Mouse (Mus musculus): ENCODE measurements around the gene Pik3r1. TPM values are rescaled to one million over a fixed set of nuclear protein-coding genes. Genes with fewer than 3 reads are reported as not detected.

Gene Pik3r1
- 100 to 1,000 TPM; 147 to 153 TPM for total RNA-seq (2021)

DNA sequence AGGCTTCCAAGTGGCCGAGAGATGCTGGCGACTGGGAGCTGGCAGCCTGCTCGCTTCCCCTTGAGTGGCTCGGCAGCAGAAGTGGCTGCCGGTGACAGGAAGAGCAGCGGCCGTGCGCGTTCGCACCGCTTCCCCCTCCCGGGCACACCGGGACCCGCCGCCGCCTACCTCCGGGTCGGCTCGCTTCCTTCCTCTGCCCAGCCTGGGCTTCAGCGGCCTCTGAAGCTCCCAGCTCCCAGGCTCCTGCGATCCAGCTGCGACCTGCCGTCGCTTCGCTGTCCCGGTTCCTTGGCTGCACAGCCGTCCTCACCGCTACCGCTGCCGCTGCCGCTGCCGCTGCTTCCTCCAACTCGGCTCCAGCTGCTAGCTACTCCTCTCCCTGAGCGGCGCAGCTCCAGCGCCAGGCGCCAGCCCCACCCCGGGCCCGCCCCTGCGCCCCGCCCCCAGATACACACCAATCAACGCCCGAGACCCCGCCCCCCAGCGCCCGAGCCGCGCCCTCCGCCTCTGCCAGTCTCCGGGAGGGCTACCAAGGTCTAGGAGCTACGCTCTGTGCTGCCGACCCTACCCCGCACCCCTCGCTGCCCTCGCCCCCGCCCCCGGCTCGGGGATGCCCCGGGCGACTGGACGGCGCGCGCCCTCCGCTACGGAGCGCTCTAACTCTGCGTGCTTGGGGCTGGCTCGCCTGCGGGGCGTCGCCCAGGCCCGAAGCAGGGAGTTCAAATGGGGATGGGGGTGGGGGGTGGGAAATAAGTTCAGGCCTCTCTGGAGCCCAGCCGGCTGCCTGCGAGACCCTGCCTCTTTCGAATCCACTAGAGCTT is at the start of gene Pik3r1:
Pik3r1 (minus strand) TSS at position 409 of the 821 bp plus-strand sequence.
- intact Hi-C loops (cut with DNase I), result loop anchor here (5.0 kb wide), 3 partner anchors 34 to 139 kb away; no protein-coding TSS in a partner anchor
- DNase-seq (ENCODE audit: low spot score in 2 of 2), result peak; percentile 93 to 95

DNA sequence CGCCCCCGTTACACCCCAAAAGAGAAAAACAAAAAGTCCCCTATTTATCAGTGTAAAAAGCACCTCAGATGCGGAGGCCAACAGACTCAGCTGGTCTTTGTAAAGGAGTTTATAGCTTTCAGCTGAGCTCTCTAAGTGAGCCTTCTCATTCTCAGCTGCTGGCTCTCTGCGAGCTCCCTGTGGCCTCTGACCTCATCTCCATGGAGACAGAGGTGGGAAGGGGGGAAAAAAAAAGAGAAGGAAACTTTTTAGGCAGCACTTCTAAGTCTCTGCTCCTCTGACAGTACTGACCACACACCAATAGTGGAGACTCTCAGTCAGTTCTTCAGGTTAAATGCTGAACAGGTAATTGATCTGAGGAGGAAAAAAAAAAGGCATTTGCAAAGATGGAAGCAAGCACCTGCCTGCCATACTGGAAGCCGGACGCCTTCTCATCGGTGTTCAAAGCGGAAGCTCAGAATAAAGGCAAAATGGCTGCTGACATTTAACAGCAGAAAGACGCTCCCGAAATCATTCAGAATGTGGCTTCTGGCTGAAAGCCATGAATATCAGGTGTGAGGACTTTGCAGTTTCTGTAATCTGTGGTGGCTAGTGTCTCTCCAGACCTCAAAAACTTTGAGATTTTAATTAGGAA is 45.4 kb upstream of the Pik3r1 start:
- DNase-seq (ENCODE audit: low spot score in 2 of 2), result no peak
- intact Hi-C loops (cut with DNase I), result no loop called here

GRCm38 (mm10) chr13:101812341-101812740 is 44.3 kb upstream of the Pik3r1 start:
- DNase-seq (ENCODE audit: low spot score in 2 of 2), result no peak
- intact Hi-C loops (cut with DNase I), result no loop called here

DNA sequence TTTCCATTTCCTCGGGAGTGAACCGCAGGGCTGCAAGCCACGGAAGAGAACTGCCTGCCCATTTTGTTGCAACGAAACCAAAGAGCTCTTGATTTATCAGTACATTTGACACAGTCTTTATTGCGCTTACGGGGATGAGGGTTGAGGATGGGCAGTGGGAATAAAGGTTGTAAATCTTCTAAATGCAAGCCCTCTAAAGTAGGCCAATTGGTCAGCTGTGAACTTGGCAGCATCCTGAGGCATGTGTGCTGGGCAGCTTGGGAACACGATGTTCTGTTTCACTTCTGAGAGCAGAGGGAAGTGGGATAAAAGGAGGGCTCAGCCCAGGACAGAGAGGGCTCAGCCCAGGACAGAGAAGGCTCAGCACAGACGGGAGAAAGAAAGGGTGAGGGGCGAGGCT is 43.9 kb upstream of the Pik3r1 start:
- intact Hi-C loops (cut with DNase I), result no loop called here
- DNase-seq (ENCODE audit: low spot score in 2 of 2), result peak; percentile 39 to 62

DNA sequence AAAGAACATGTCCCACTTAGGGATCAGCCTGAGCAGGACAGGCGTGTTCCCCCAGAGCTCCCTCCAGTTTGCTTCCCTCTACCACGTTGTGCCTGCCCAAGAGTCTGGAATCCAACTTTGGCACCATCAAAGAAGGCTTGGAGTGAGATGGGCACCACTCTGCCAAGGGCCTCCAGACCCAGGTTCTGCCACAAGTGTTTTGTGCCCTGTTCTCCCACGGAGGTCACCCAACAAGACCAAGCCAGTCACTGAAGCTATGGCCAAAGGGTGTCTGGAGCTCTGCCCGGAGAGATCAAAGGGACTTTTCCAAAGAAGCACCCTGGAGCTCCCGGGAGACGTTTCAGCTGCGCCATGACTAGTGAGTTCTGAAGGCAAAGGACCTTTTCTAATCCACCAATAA is 42.6 kb upstream of the Pik3r1 start:
- intact Hi-C loops (cut with DNase I), result no loop called here
- DNase-seq (ENCODE audit: low spot score in 2 of 2), result peak in 1 of 2 experiments; percentile 45

- DNase-seq (ENCODE audit: low spot score in 2 of 2), result no peak
- intact Hi-C loops (cut with DNase I), result no loop called here
Observed at GRCm38 (mm10) chr13:101809796-101810195, 41.8 kb upstream of the Pik3r1 start.

GRCm38 (mm10) chr13:101805559-101806091 is 37.6 kb upstream of the Pik3r1 start:
- no peak for DNase-seq (ENCODE audit: low spot score in 2 of 2)
- intact Hi-C loops (cut with DNase I), result no loop called here

- intact Hi-C loops (cut with DNase I), result loop anchor here (5.0 kb wide), 1 partner anchor 34 kb away; the partner anchor contains the start of gene Pik3r1
- DNase-seq (ENCODE audit: low spot score in 2 of 2), result peak; percentile 68 to 79
Observed at GRCm38 (mm10) chr13:101801372-101802186, 33.6 kb upstream of the Pik3r1 start.

DNA sequence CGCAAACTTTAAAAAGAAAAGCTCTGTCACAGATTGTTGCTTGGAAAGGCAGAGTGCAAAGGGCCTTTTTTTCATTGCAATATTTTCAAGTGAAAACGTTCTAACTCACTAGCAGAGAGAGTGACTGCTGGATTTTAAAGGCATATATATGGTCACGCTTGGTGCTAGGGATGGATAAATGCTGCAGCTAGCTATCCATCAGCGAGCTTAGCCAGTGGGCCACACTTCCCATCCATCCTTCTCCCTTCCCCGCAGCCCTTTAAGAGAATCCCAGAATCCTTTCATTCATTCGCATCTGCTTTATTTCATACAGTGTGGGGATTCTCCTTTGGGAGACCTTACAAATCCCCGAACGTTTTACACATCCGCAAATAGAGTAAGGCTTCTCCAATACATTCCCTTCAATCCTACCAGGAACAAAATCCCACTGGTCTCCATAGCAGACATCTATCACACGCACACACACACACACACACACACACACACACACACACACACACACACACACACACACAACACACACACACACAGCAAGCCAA is 32.9 kb upstream of the Pik3r1 start:
- intact Hi-C loops (cut with DNase I), result loop anchor here (5.0 kb wide), 1 partner anchor 34 kb away; the partner anchor contains the start of gene Pik3r1
- DNase-seq (ENCODE audit: low spot score in 2 of 2), result no peak

DNA sequence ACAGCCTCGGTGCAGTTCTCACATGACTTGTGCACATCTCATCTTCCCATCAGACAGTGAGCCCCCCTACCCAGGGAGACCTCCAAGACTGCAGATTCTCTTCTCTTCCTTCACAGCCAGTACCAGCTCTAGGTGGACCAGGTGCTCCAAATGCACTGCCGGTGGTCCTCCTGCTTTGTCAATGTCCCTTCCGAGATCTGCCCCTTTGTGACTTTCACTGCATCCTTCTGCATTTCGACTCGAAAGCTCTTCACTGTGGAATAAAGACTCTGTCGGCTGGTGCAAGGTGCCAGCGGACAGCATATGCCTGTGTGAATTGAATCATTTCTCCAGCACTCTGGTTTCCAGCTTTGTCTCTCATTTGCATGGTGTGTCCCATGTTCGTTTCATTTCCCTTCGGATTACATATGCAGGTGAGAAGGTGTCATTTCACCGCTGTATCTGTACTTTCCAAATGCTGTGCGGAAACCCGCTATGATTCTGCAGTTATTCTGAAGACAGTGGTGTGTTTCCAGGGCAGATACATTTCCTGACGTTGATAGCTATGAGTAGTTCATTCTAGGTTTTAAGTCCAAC is 32.1 kb upstream of the Pik3r1 start:
- intact Hi-C loops (cut with DNase I), result loop anchor here (5.0 kb wide), 1 partner anchor 33 kb away; the partner anchor contains the start of gene Pik3r1
- no peak for DNase-seq (ENCODE audit: low spot score in 2 of 2)

GRCm38 (mm10) chr13:101799318-101799717 is 31.3 kb upstream of the Pik3r1 start:
- DNase-seq (ENCODE audit: low spot score in 2 of 2), result no peak
- intact Hi-C loops (cut with DNase I), result no loop called here

DNA sequence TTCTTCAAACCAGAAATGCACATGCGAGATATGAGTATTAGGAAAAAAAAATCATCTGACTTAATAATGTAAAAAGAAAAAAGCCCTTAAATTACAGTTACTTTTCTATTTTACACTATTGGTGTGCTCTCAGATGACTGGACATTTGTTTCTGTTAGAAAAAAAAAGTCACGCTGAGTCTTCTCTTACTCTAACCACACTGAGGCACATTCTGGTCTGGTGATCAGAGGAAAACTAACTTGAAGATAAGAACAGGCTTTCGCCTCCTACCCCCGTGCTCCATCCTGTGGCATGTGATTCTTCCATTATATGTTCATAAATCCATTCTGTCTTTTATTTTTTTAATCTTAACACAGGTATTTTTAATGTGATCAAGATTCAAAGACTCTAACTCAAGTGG is 30.5 kb upstream of the Pik3r1 start:
- intact Hi-C loops (cut with DNase I), result no loop called here

DNA sequence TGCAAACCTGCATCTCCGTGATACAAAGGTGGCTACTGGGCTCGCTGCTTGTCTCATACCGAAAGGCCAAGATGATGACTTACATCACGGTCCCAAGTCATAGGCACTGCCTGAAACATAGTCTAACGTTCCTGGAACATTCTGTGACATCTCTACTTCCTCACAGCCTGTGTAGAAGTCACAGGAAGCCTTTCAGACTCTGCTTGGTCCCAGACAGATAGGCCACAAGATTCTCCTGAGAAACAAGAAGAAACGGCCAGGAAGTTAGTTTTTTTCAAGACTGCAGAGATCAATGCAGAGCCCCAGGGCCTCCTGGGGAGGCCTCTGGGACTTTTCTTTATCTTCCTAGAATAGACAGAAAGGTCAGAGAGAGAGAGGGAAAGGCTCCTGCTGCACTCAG is 29.0 kb upstream of the Pik3r1 start:
- intact Hi-C loops (cut with DNase I), result no loop called here
- DNase-seq (ENCODE audit: low spot score in 2 of 2), result no peak

More for the DNA sequence above, 30.5 kb upstream of the Pik3r1 start:
- DNase-seq (ENCODE audit: low spot score in 2 of 2), result no peak

DNA sequence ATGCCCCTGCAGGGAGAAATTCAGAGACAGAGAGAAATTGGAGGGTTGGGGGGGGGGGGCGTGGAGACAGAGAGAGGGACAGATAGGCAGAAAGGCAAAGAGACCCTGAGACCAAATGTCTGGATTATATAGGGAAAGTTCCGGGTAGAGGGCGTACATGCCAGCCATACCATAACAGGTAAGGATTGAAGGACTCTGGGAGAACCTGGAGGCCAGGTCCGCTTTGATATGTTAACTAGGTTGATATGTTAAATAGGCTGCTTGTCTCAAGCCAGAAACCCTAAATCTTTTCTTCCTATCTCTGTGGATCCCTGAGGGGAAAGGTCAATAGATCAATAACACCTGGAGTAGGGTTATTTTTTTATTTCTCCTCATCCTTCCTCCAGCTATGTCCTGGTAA is 17.7 kb upstream of the Pik3r1 start:
- no peak for DNase-seq (ENCODE audit: low spot score in 2 of 2)
- intact Hi-C loops (cut with DNase I), result no loop called here

DNA sequence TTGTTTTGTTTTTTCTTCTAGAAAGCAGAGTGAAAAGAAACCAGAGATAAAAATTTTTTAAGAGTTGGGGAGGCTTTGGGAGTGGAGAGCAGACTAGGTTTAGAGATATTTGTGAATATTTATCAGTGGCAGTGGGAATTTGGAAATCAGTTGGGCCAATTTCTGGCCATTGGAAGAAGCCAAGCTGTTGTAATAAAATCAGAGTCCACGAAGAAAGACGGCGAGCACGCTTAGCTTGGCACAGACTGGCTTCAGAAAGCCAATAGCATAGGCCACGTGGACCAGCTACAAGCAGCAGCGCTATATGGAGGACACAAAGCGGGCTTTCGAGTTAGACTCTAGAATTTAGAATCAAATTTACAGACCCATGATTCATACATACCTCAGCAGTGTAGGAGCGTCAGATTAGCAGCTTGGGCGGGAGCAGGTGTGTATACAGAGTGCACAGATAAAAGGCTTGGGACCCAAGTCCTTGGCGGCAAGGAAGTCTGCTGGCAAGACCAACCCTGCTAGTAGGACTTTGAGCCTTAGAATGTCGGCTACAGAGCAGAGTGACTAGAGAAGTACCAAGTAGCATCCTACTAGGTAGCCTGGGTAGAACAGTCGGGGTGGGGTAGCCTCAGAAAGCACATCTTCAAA is 16.8 kb upstream of the Pik3r1 start:
- no peak for DNase-seq (ENCODE audit: low spot score in 2 of 2)
- intact Hi-C loops (cut with DNase I), result no loop called here

GRCm38 (mm10) chr13:101779011-101779410 is 11.0 kb upstream of the Pik3r1 start:
- intact Hi-C loops (cut with DNase I), result no loop called here
- no peak for DNase-seq (ENCODE audit: low spot score in 2 of 2)

DNA sequence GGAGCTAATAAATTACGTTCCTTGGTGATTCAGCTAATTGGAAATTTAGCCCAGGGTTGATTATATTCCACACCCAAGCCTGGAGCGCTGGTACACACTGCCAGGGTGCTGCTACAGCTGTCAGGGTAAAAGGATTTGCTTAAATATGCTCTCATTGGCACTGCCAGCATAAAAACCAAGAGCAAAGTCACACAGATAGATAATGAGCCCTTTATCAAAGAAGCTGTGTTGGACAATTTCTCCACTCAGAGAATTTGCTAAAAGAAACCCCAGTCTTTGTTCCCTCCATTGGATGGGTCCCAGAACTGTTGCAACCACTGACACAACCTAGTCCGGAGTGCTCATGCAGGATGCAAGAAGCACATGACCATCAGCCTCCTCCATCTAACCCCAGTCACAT is 9.8 kb upstream of the Pik3r1 start:
- intact Hi-C loops (cut with DNase I), result no loop called here
- no peak for DNase-seq (ENCODE audit: low spot score in 2 of 2)

DNA sequence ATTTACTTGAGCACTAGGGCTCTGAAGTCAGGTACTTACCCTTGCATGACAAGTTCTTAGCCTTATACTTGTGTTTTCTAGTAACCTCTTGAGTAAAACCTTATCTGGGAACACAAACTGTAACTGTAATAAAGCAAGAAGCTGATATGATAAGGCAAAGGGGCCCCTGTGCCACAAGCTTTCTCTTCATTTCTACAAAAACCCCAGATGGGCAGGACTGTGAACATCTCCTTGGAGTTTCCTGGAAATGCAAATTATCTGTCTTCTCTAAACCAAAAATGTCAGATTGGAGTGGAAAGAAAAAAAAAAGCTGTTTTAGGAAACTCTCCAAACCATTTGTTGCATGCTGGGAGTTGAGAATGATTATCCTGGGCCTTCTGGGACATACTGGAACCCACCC is 3.1 kb upstream of the Pik3r1 start:
- DNase-seq (ENCODE audit: low spot score in 2 of 2), result no peak
- intact Hi-C loops (cut with DNase I), result no loop called here

DNA sequence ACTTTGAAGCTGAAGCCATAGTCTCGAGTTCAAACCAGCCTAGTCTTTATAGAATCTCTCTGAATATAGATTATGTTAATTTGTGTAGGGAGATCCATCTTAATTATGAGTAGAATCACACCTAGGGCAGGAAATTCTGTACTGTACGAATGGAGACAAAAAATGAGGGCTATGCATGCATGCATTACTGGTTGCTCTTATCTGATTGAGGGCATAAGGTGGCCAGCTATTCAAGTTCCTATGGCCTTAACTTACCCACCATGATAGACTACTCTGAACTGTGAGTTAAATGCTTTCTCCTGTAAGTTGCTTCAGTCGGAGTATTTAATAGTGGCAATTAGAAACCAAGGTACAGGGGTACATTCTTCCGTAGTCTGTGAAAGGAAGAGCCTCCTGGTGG is 1.9 kb upstream of the Pik3r1 start:
- intact Hi-C loops (cut with DNase I), result loop anchor here (5.0 kb wide), 3 partner anchors 32 to 137 kb away; no protein-coding TSS in a partner anchor
- DNase-seq (ENCODE audit: low spot score in 2 of 2), result no peak

All from left cerebral cortex, postnatal 36 days (tissue).